Mouse (Mus musculus) mammary gland, adult 2 months (tissue): ENCODE measurements around the gene 4933427I04Rik. TPM values are rescaled to one million over a fixed set of nuclear protein-coding genes. Genes with fewer than 3 reads are reported as not detected.

Experiments used
- polyA plus RNA-seq: library from polyadenylated mRNA; depleted of rRNA; stranded (reverse); fragments of >200 nt; gene quantifications from 2 replicates; pipeline ENCODE4 v1.2.3, GENCODE M21; 2012; ENCODE audit warnings: low replicate concordance; rRNA removed

The 4933427I04Rik gene
- not detected in 2 replicates for polyA plus RNA-seq

DNA sequence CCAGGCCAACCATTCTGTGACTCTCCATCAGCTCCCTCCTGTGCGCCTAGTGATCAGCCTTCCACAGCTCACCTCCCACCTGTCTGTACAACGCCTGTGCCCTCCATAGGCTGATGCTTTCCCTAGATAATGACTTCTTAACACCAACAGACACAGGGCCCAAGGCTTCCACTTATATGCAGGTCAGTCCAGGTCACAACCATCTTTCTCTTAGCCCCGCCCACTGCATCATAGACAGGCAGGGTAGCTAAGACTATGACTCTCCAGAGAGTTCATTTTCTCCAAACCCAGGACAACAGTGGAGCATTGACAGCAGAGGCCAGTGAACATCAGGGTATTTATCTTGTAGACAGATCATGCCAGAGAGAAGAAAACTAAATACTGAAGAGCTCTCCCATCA is at the start of gene 4933427I04Rik:
TSS of gene 4933427I04Rik (plus strand) at position 301 of the 400 bp plus-strand sequence.

DNA sequence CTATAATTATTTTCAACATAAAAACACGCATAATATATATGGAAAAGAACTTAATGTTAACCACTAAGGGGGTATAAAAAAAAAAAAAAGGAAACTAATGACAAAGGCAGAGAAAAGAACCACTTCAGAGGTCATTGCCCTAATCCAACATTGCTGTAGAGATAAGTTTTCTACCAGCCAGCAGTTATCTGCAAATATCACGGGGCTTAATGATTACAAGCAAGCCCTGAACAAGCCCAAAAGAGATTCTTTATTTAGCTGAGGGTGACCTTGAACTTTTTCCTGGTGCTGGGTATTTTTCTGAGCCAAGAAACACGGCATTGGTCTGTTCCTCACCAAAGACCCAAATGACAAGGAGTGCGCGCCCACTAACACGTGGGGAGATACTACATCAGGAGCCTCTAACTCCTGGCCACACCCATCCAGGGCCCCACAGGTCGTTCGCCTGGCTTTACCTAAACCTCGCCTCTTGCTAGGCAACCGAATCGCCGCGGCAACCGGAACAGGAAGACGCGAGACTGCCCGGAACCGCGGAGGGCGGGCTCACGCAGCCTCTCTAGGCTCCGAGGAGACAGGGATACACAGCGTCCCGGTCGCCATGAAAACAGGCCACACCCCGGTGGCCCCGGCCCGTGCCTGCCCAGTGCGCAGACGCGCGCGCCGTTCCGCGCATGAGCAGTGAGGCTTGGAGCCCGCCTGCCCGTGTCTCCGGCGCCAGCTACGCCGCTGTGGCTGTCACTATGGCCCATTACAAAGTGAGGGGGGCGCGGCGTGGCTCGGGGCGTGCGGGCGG is 45.0 kb downstream of the 4933427I04Rik start, which contains the start of gene Mycbp:
TSS of gene Mycbp (plus strand) at position 500 of the 793 bp plus-strand sequence.

Other genes starting within 250 kb of the 4933427I04Rik start
- gene Macf1, start 175.3 kb upstream of the 4933427I04Rik start, polyA plus RNA-seq = 78.9 and 106 TPM in 2 replicates
- 25.5 and 43.1 TPM in 2 replicates for gene Ndufs5, start 141.5 kb upstream of the 4933427I04Rik start, polyA plus RNA-seq
- 25.3 and 69.4 TPM in 2 replicates for gene Akirin1, start 109.3 kb upstream of the 4933427I04Rik start, polyA plus RNA-seq
- 1.5 and 2.5 TPM in 2 replicates for gene Rhbdl2, start 71.8 kb upstream of the 4933427I04Rik start, polyA plus RNA-seq
- 8.1 and 21.6 TPM in 2 replicates for gene Mycbp, start 45.2 kb downstream of the 4933427I04Rik start, polyA plus RNA-seq
- 45.0 and 60.6 TPM in 2 replicates for gene Rragc, start 57.8 kb downstream of the 4933427I04Rik start, polyA plus RNA-seq
- gene 4930535I16Rik, start 58.3 kb downstream of the 4933427I04Rik start, polyA plus RNA-seq = 0.59 TPM in 1 of 2 replicates, not detected in the other